Comparison of ENCODE assay signal across 10 mouse cellular contexts in genomic region chr8:117200803-117201202, GRCm38 (mm10). TPM values are rescaled to one million over a fixed set of nuclear protein-coding genes. Genes with fewer than 3 reads are reported as not detected.
A peak's percentile ranks its signal among the peaks of the same experiment; 100 is the strongest.
DNase-seq lines count a peak whose midpoint lies in the region; ATAC-seq and TF ChIP-seq lines count a peak whose summit lies in the region.
"Had no signal": no experiment of that assay in that cellular context is flagged by ENCODE, and none has a peak within 500 bp of the region (broad histone marks: within the 10 kb centered on the region; RNA-seq: fewer than 3 reads in every experiment).

No protein-coding gene starts in this region.

- no peak for DNase-seq in kidney, adult 18-20 months
- no peak for DNase-seq in limb, embryonic 14.5 days (ENCODE audit: low spot score)
- peak; percentile 13 for DNase-seq in skeletal muscle tissue, adult 2 months (ENCODE audit: low read depth, low spot score)
- DNase-seq in layer of hippocampus, adult 9-11 months = no peak
- DNase-seq in gastrocnemius, adult 2 months = no peak
- DNase-seq in adipocyte (ENCODE audit: low spot score) = no peak

- no peaks in the 10 kb centered on the region for H3K27me3 ChIP-seq in kidney, embryonic 15.5 days
- no peaks in the 10 kb centered on the region for H3K27me3 ChIP-seq in erythroblast, embryonic 14.5 days (ENCODE audit: control insufficient read depth)
- no peaks in the 10 kb centered on the region for H3K27me3 ChIP-seq in limb, embryonic 14.5 days (ENCODE audit: control insufficient read depth, insufficient read depth, low read length)
- H3K27me3 ChIP-seq: embryonic facial prominence, embryonic 13.5 days had no signal

- peaks cover 42% of the 10 kb centered on the region for H3K4me1 ChIP-seq in kidney, embryonic 15.5 days
- H3K4me1 ChIP-seq in erythroblast, embryonic 14.5 days (ENCODE audit: control insufficient read depth) = peaks cover 78% of the 10 kb centered on the region
- no peaks in the 10 kb centered on the region for H3K4me1 ChIP-seq in limb, embryonic 14.5 days (ENCODE audit: control insufficient read depth, insufficient read depth, low read length)

- no peak for TF ChIP-seq POLR2A in limb, embryonic 14.5 days (IDR thresholded peaks at IDR 0.05; ENCODE audit: borderline replicate concordance, extremely low read depth, insufficient read depth, insufficient read length)

- H3K9ac ChIP-seq in kidney, embryonic 15.5 days = no peak overlapping the region
- no peak overlapping the region for H3K9ac ChIP-seq in limb, embryonic 14.5 days (ENCODE audit: low read depth, low read length, severe bottlenecking)

- 47% methylated on average over 9 of the region's 9 CpGs for WGBS in kidney, embryonic 15.5 days
- 85% methylated on average over 9 of the region's 9 CpGs for WGBS in limb, embryonic 14.5 days

- no peak overlapping the region for H3K4me3 ChIP-seq in kidney, embryonic 15.5 days (replicated peaks)
- peak overlapping the region; percentile 65 for H3K4me3 ChIP-seq in erythroblast, embryonic 14.5 days (replicated peaks)
- H3K4me3 ChIP-seq in limb, embryonic 14.5 days (replicated peaks; ENCODE audit: low read length) = no peak overlapping the region
- H3K4me3 ChIP-seq in gastrocnemius, adult 2 months = no peak overlapping the region
- H3K4me3 ChIP-seq: embryonic facial prominence, embryonic 13.5 days; layer of hippocampus, adult 2 months had no signal

- no peak for TF ChIP-seq CTCF in gastrocnemius, adult 2 months (IDR thresholded peaks at IDR 0.05)

- peaks cover 36% of the 10 kb centered on the region for H3K36me3 ChIP-seq in kidney, embryonic 15.5 days
- peaks cover 90% of the 10 kb centered on the region for H3K36me3 ChIP-seq in erythroblast, embryonic 14.5 days (ENCODE audit: control insufficient read depth)
- H3K36me3 ChIP-seq in limb, embryonic 14.5 days (ENCODE audit: control insufficient read depth, insufficient read depth, low read length) = peaks cover 38% of the 10 kb centered on the region

- no peaks in the 10 kb centered on the region for H3K9me3 ChIP-seq in kidney, embryonic 15.5 days (replicated peaks)
- no peaks in the 10 kb centered on the region for H3K9me3 ChIP-seq in erythroblast, embryonic 14.5 days (ENCODE audit: control insufficient read depth, low read length)
- no peaks in the 10 kb centered on the region for H3K9me3 ChIP-seq in limb, embryonic 14.5 days (ENCODE audit: control insufficient read depth, low read length)
- H3K9me3 ChIP-seq: embryonic facial prominence, embryonic 13.5 days had no signal

- H3K27ac ChIP-seq in kidney, embryonic 15.5 days = peak overlapping the region; percentile 92
- 0 out of 2 replicates have a peak overlapping the region, but pooled peaks have one; percentile 10 for H3K27ac ChIP-seq in limb, embryonic 14.5 days (replicated peaks; ENCODE audit: low read depth, low read length)
- H3K27ac ChIP-seq in gastrocnemius, adult 2 months = no peak overlapping the region
- H3K27ac ChIP-seq: layer of hippocampus, adult 2 months had no signal

- peak; percentile 61 for ATAC-seq in kidney, embryonic 15.5 days (replicated peaks; ENCODE audit: low FRiP score)
- no peak for ATAC-seq in limb, embryonic 14.5 days (ENCODE audit: low FRiP score, low read depth)

- intact Hi-C loops in gastrocnemius, adult 2 months (cut with DNase I) = no loop called here

- H3K4me2 ChIP-seq in kidney, embryonic 15.5 days = peak overlapping the region; percentile 28
- H3K4me2 ChIP-seq in limb, embryonic 14.5 days (replicated peaks; ENCODE audit: low read depth, low read length, severe bottlenecking) = no peak overlapping the region
- H3K4me2 ChIP-seq: embryonic facial prominence, embryonic 13.5 days had no signal

RNA-seq across cellular contexts. Expression of gene Gan, which starts 42.9 kb away (rescaled TPM):
- 1.9 TPM in 2 replicates for polyA plus RNA-seq in kidney, embryonic 15.5 days (2015; fragmentation: Nextera tagmentation; extraction: Ambion mirVana)
- 0.18 and 0.24 TPM in 2 replicates for polyA plus RNA-seq in erythroblast, embryonic 14.5 days (2012)
- 7.6 and 8.2 TPM in 2 replicates for polyA plus RNA-seq in limb, embryonic 14.5 days (2012; rRNA removed)
- 3.5 and 3.6 TPM in 2 replicates for polyA plus RNA-seq in limb, embryonic 14.5 days (2014; fragmentation: Nextera tagmentation; extraction: Ambion mirVana)
- 1 to 10 TPM; 4.8 to 5.9 TPM for total RNA-seq in gastrocnemius, adult 2 months (2021)

RNA-seq across cellular contexts. Expression of gene Cmip, which starts 56.1 kb away (rescaled TPM):
- 20.5 and 21.8 TPM in 2 replicates for polyA plus RNA-seq in kidney, embryonic 15.5 days (2015; fragmentation: Nextera tagmentation; extraction: Ambion mirVana)
- 8.2 and 8.6 TPM in 2 replicates for polyA plus RNA-seq in erythroblast, embryonic 14.5 days (2012)
- polyA plus RNA-seq in limb, embryonic 14.5 days (2012; rRNA removed) = 39.7 and 48.3 TPM in 2 replicates
- 27.1 and 37.1 TPM in 2 replicates for polyA plus RNA-seq in limb, embryonic 14.5 days (2014; fragmentation: Nextera tagmentation; extraction: Ambion mirVana)
- 10 to 100 TPM in 1 of 2 experiments, 1 to 10 TPM in 1; 8.3 to 11.4 TPM for total RNA-seq in gastrocnemius, adult 2 months (2021)
